Mouse (Mus musculus) heart, adult 2 months (tissue): ENCODE measurements around the gene Faim.

Experiments
- CTCF ChIP-seq: fragments of 200-600 bp; IDR thresholded peaks from 2 replicates; pipeline ENCODE4 v1.8.1; 2022; ENCODE audit warnings: antibody characterized with exemption, mild to moderate bottlenecking, moderate library complexity
- POLR2A ChIP-seq: fragments of 200-500 bp; IDR thresholded peaks from 2 replicates; pipeline ENCODE4 v1.6.1; 2011; ENCODE audit warnings: mild to moderate bottlenecking, low read depth, low read length, control low read depth; ENCODE audit not compliant: insufficient read depth

DNA sequence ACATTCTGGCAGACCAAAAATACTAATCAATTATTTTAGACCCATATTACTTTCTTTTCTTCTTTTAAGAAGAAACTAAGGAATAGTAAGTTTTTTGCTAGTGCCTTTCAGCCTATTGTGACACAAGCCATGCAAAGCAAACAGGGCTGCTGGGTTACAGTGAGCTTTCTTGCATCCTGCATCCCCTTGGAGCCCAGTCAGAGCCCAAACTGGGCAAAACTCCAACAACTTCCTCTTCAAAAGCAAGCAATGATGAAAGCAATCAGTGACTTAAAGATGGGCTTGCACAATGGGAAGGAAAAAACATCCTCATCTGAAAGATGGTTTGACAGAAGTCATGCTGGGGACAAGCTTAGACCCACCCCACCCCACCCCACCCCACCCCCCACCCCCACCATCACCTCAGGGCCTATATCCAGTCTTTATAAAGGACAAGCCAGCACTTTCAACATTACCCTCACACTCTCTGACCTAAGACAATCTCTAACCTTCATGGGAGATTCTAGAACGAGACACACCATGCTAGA is 62.6 kb downstream of the Faim start:
- no peak for TF ChIP-seq POLR2A
- TF ChIP-seq CTCF: no peak
